Mouse (Mus musculus) MEL (cell line): ENCODE measurements around the gene Grb10. TPM values are rescaled to one million over a fixed set of nuclear protein-coding genes. Genes with fewer than 3 reads are reported as not detected.

Experiments
- DNase-seq: peaks from one replicate; pipeline ENCODE4 v3.0.0; 2011; ENCODE audit warnings: low read depth, low spot score
- H3K27ac ChIP-seq: 2 replicates; pipeline ENCODE4 v1.5.1; 2012; ENCODE audit warnings: low read depth, mild to moderate bottlenecking, control low read depth, low read length, moderate library complexity; ENCODE audit not compliant: control insufficient read depth
- H3K27me3 ChIP-seq, 2 experiments: fragments of 150-350 bp in 1 of 2; sonication (generic) in 1 of 2; 2 replicates each; pipeline ENCODE4 v1.6.1; 2012; ENCODE audit warnings: low read length in 2 of 2, mild to moderate bottlenecking in 2 of 2, improper control_type of control experiment in 1 of 2, moderate library complexity in 1 of 2; ENCODE audit not compliant: insufficient read depth in 2 of 2, control insufficient read depth in 1 of 2
- H3K36me3 ChIP-seq, 2 experiments: 2 replicates each; pipeline ENCODE4 v1.6.1; 2012 to 2014; ENCODE audit warnings: low read length in 2 of 2, improper control_type of control experiment in 1 of 2, inconsistent platforms in 1 of 2, mild to moderate bottlenecking in 1 of 2; ENCODE audit not compliant: insufficient read depth in 2 of 2, control insufficient read depth in 1 of 2
- H3K4me1 ChIP-seq, 2 experiments: fragments of 150-350 bp in 1 of 2; sonication (generic) in 1 of 2; 2 replicates each; pipeline ENCODE4 v1.6.1; 2012; ENCODE audit warnings: low read length in 2 of 2, improper control_type of control experiment in 1 of 2, mild to moderate bottlenecking in 1 of 2; ENCODE audit not compliant: insufficient read depth in 2 of 2, control insufficient read depth in 1 of 2
- H3K4me3 ChIP-seq, 2 experiments: fragments of 150-350 bp in 1 of 2; sonication (generic) in 1 of 2; 2 replicates each; pipeline ENCODE4 v1.5.1; 2012; ENCODE audit warnings: low read depth in 2 of 2, low read length in 2 of 2, mild to moderate bottlenecking in 2 of 2, moderate library complexity in 2 of 2, control low read depth in 1 of 2, improper control_type of control experiment in 1 of 2; ENCODE audit not compliant: control insufficient read depth in 1 of 2, insufficient read depth in 1 of 2
- H3K79me2 ChIP-seq: 2 replicates; pipeline ENCODE4 v1.6.1; 2012; ENCODE audit warnings: mild to moderate bottlenecking, low read length, moderate library complexity; ENCODE audit not compliant: control insufficient read depth, poor library complexity, insufficient read depth
- H3K9ac ChIP-seq: 2 replicates; pipeline ENCODE4 v1.6.1; 2012; ENCODE audit warnings: low read depth, mild to moderate bottlenecking, control low read depth, low read length, moderate library complexity; ENCODE audit not compliant: control insufficient read depth, poor library complexity, severe bottlenecking
- H3K9me3 ChIP-seq: fragments of 150-350 bp; sonication (generic); replicated peaks from 2 replicates; pipeline ENCODE4 v1.6.1; 2012; ENCODE audit warnings: mild to moderate bottlenecking, low read length, improper control_type of control experiment, moderate library complexity; ENCODE audit not compliant: insufficient read depth
- CHD1 ChIP-seq: IDR thresholded peaks from 2 replicates; pipeline ENCODE4 v1.6.1; 2012; ENCODE audit warnings: low read depth, mild to moderate bottlenecking, inconsistent platforms, low read length, improper control_type of control experiment
- CHD2 ChIP-seq: IDR thresholded peaks from 2 replicates; pipeline ENCODE4 v1.6.1; 2011; ENCODE audit warnings: low read length, improper control_type of control experiment
- E2F4 ChIP-seq: IDR thresholded peaks from 2 replicates; pipeline ENCODE4 v1.6.1; 2011; ENCODE audit warnings: low read depth, low read length, improper control_type of control experiment, borderline replicate concordance
- MAX ChIP-seq: IDR thresholded peaks from 2 replicates; pipeline ENCODE4 v1.6.1; 2011; ENCODE audit warnings: low read length, improper control_type of control experiment
- MAZ ChIP-seq: IDR thresholded peaks from 2 replicates; pipeline ENCODE4 v1.6.1; 2012; ENCODE audit warnings: low read depth, mild to moderate bottlenecking, inconsistent platforms, low read length, improper control_type of control experiment
- MYB ChIP-seq: IDR thresholded peaks from 2 replicates; pipeline ENCODE4 v1.6.1; 2011; ENCODE audit warnings: mild to moderate bottlenecking, low read depth, low read length, improper control_type of control experiment
- POLR2AphosphoS2 ChIP-seq: IDR thresholded peaks from 2 replicates; pipeline ENCODE4 v1.6.1; 2011; ENCODE audit warnings: low read length, improper control_type of control experiment
- TAL1 ChIP-seq: IDR thresholded peaks from 2 replicates; pipeline ENCODE4 v1.6.1; 2012; ENCODE audit warnings: mild to moderate bottlenecking, inconsistent platforms, low read length, moderate library complexity, mixed read lengths
- TCF12 ChIP-seq: IDR thresholded peaks from 2 replicates; pipeline ENCODE4 v1.6.1; 2014; ENCODE audit warnings: low read depth, mild to moderate bottlenecking, inconsistent platforms, low read length, improper control_type of control experiment, moderate library complexity
- USF1 ChIP-seq: IDR thresholded peaks from 2 replicates; pipeline ENCODE4 v1.6.1; 2014; ENCODE audit warnings: low read depth, mild to moderate bottlenecking, inconsistent platforms, low read length, improper control_type of control experiment, moderate library complexity
- ZKSCAN1 ChIP-seq: IDR thresholded peaks from 2 replicates; pipeline ENCODE4 v1.6.1; 2012; ENCODE audit warnings: low read depth, mild to moderate bottlenecking, inconsistent platforms, low read length, improper control_type of control experiment, moderate library complexity
- polyA plus RNA-seq, 2 experiments: library from polyadenylated mRNA; stranded (reverse) in 1 of 2; unstranded in 1 of 2; fragments of >175 nt in 1 of 2; fragments of >200 nt in 1 of 2; gene quantifications; 2 replicates each; pipeline versions ENCODE4 v1.2.1 to v1.2.4; 2012; ENCODE audit warnings: low replicate concordance in 2 of 2, low read depth in 1 of 2; ENCODE audit not compliant: insufficient read length in 2 of 2, insufficient read depth in 1 of 2, missing spikeins in 1 of 2
- total RNA-seq: library from RNA; depleted of rRNA; stranded (reverse); fragments of 300-350 nt; gene quantifications from 2 replicates; pipeline ENCODE4 v1.2.3, GENCODE M21; 2012

Gene Grb10
- total and polyA plus RNA-seq, 3 experiments, result not detected

DNA sequence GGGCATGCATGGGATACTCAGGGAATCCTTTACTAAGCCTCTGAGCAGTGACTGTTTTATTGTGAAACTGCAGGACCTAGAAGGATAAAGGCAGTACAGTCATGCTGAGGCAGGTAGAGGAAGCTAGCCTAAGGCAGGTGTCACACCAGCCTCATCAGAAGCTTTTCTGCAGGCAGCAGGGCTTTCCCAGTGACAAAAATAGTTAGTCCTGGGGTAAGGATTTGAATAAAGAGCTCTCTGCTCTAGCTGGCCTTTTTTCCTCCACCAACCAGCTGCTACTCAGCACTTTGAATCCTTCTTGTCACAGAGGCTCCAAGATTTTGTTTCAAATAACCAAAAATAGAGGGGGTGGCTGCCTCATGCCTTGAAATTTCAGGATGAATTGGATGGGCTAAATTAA is 82.7 kb downstream of the Grb10 start:
- TF ChIP-seq ZKSCAN1, result no peak
- TF ChIP-seq MYB, result no peak
- DNase-seq, result no peak
- Histone ChIP-seq H3K36me3 (no peaks in the 10 kb centered on the region), H3K9ac (no peak overlapping the region), H3K4me1 (no peaks in the 10 kb centered on the region), H3K27ac (no peak overlapping the region), H3K27me3 (peaks cover 3 to 7% of the 10 kb centered on the region in 2 experiments), H3K4me3 (no peak overlapping the region), H3K9me3 (no peaks in the 10 kb centered on the region), H3K79me2 (no peaks in the 10 kb centered on the region)

DNA sequence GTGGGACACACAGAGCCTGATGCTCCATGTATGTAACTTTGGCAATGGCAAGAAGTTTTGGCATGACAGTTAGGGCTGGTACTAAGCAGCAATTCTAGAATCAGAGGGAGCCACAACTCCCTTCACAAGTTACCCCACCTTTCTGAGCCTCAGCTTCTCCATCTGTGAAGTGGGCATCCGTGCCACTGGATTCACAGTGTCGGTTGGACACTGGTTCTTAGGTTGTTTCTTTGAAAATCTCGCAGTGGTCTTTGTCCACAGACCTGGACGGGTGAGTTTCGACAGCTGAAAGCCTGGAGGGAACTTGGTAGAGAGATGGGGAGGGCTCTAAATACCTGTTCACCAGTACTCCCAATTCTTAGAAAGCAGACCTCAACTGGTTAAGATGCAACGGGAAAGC is 83.9 kb downstream of the Grb10 start:
- no peak for DNase-seq
- H3K36me3 ChIP-seq, result no peaks in the 10 kb centered on the region
- TF ChIP-seq MAZ (no peak), USF1 (no peak)
- TF ChIP-seq, all 39 proteins: peak for 0
- Histone ChIP-seq H3K27ac (no peak overlapping the region), H3K9ac (no peak overlapping the region), H3K4me1 (no peaks in the 10 kb centered on the region), H3K79me2 (no peaks in the 10 kb centered on the region), H3K27me3 (peaks cover 3 to 7% of the 10 kb centered on the region in 2 experiments), H3K4me3 (no peak overlapping the region), H3K9me3 (no peaks in the 10 kb centered on the region)

- no peak overlapping the region for H3K4me3 ChIP-seq
- no peak overlapping the region for H3K27ac ChIP-seq
- no peaks in the 10 kb centered on the region for H3K79me2 ChIP-seq
- H3K9ac ChIP-seq, result no peak overlapping the region
- H3K27me3 ChIP-seq, result peaks cover 3 to 7% of the 10 kb centered on the region in 2 experiments
- H3K9me3 ChIP-seq, result no peaks in the 10 kb centered on the region
- no peaks in the 10 kb centered on the region for H3K4me1 ChIP-seq
- H3K36me3 ChIP-seq, result no peaks in the 10 kb centered on the region
- TF ChIP-seq POLR2AphosphoS2 (no peak), MAZ (no peak), TAL1 (no peak), MAX (no peak), TCF12 (no peak), CHD2 (no peak), CHD1 (no peak), E2F4 (no peak)
- no peak for DNase-seq
These were observed 84.4 kb downstream of the Grb10 start for GRCm38 (mm10) chr11:11954115-11954438.
